Mouse (Mus musculus): ENCODE measurements around the gene Ccdc158.

GRCm38 (mm10) chr5:92675574-92675920 lies 476 bp upstream of the Ccdc158 start:
- TF ChIP-seq POLR2A (IDR thresholded peaks at IDR 0.05; ENCODE audit: control insufficient read depth, extremely low read depth, insufficient read depth, low read length, poor library complexity) (no peak), CTCF (IDR thresholded peaks at IDR 0.05; ENCODE audit: borderline replicate concordance, control insufficient read depth, extremely low read depth, insufficient read depth, low read length, poor library complexity) (no peak)

Data from thymus, adult 2 months (tissue).